Mouse (Mus musculus): Measurements from ENCODE around the gene Appl1. TPM values are rescaled to one million over a fixed set of nuclear protein-coding genes. Genes with fewer than 3 reads are reported as not detected.

Appl1 gene
- 10 to 100 TPM; 41.4 to 52.5 TPM for polyA plus RNA-seq (2017; shearing (Covaris generic))

DNA sequence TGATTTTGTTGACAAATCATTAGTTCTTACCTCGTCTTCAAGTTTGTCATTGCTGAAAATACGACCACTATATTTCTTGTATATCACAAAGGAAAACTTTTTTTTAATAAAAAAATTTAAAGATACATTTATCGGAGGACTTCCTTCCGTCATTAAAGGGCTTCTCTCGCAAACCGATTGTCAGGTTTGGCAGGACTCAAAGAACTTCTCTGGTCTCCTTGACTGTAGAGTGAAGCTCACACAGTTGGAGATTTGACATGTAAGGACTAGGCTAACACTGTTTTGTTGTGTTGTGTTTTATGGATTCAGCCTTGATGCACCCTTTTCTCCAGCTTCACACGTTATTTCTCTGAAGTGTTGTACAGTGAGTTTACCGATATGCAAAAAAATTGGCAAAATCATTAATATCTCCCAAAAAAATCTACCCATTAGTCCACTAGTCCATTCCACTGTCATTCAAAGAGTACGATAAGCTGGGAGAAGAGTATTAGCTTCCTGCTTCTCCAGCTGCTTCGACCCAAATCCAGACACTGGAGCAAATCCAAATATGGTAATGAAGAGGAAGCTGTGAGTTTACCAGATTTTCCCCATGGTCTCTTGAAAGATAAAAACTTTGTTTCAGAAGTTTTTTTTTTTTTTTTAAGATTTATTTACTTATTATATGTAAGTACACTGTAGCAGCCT lies at the start of gene Appl1:
Appl1 (minus strand) TSS at position 127 of the 684 bp plus-strand sequence.

DNA sequence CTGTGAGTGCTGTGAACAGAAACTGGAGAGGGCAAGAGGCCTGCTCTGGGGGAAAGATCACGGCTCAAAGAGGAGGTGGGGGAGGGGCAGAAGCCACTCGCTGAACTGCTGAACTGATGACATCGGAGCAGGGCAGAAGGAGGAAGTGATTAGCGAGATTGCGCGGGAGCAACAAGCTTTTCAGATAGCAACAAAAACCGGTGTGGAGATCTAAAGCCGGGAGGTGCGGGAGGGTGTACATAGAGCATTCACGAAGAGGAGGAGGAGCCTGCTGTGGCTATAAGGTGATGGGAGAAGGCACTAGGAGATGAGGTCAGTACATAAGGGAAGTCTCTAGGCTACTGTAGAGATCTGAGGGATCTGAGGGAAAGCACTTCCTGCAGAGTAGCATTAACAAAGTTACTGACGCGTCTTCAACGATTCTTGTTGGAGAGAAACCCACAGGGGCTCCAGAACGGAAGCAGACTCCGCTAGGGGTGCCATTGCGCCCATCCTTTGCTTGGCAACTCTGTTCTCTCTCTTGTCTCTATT lies 23.2 kb upstream of the Appl1 start, which contains the start of gene Hesx1:
Hesx1 (plus strand) TSS at position 206 of the 531 bp plus-strand sequence.

GRCm38 (mm10) chr14:26894392-26894791 lies 76.6 kb downstream of the Appl1 start, which contains the start of gene Asb14:
Gene Asb14 (plus strand): TSS chr14:26894557.

Other genes with a start within 250 kb of the Appl1 start
- gene Asb14, start 76.7 kb downstream of the Appl1 start, polyA plus RNA-seq (2017; shearing (Covaris generic)): under 1 TPM; 0.18 to 0.97 TPM
- under 1 TPM; 0.65 to 0.82 TPM for gene Hesx1, start 23.2 kb upstream of the Appl1 start, polyA plus RNA-seq (2017; shearing (Covaris generic))
- under 1 TPM; 0.25 to 0.29 TPM for gene Il17rd, start 67.7 kb upstream of the Appl1 start, polyA plus RNA-seq (2017; shearing (Covaris generic))
- gene Arhgef3, start 143.7 kb upstream of the Appl1 start, polyA plus RNA-seq (2017; shearing (Covaris generic)): 100 to 1,000 TPM; 137 to 228 TPM

All from activated CD4-positive, CD25-positive, alpha-beta regulatory T cell (primary cell).